Mouse (Mus musculus): ENCODE results near the gene Grap2. TPM values are rescaled to one million over a fixed set of nuclear protein-coding genes. Genes with fewer than 3 reads are reported as not detected.

Gene Grap2
- total and polyA plus RNA-seq, 3 experiments = 2.8 to 21.1 (median 4.6) TPM

DNA sequence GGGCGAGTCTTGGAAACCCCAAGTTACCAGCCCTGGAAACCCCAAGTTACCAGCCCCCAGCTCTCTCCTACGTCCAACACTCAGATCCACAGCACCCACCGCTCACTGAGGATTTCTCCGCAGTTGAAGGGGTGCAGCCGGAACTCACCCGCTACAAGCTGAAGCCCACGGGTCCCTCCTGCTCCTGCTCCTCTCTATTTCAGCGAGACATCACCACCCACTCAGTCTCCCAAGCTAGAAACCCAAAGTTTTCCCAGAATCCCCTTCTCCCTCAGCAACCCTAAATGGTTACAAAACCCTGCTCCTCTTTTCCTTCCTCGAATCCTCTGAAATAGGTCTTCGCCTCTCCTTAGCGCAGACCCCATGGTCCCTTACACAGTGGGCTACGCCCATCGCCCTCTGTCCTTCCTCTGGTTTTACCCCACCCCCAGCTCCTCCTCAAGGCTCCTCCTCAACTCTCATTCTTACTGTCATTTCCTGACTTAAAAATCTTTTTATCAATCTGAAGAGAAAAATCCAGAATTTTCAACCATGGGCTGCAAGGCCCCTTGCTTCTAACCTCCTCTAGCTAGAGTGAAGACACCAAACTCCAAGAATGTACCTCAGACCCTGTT, 60.0 kb downstream of the Grap2 start:
- DNase-seq (ENCODE audit: low spot score) = no peak
- Histone ChIP-seq H3K4me3 (ENCODE audit: low read depth, low read length) (no peak overlapping the region), H3K36me3 (replicated peaks) (no peaks in the 10 kb centered on the region), H3K9me3 (replicated peaks) (no peaks in the 10 kb centered on the region; the same call in 1 of the 2 replicates), H3K4me1 (ENCODE audit: insufficient read depth, low read depth, low read length) (peaks cover 18% of the 10 kb centered on the region), H3K27me3 (ENCODE audit: insufficient read depth, low read length) (peaks cover 85% of the 10 kb centered on the region)
- ATAC-seq (ENCODE audit: extremely low read depth, insufficient number of reproducible peaks, low FRiP score, poor library complexity, severe bottlenecking) = no peak
- no peak for TF ChIP-seq TAL1 (conservative IDR thresholded peaks at IDR 0.05; ENCODE audit: low read depth, low read length)
- no peak for TF ChIP-seq GATA1 (IDR thresholded peaks at IDR 0.05; ENCODE audit: borderline replicate concordance, low read length)
- TF ChIP-seq CTCF (IDR thresholded peaks at IDR 0.05; ENCODE audit: low read depth, low read length) = no peak

DNA sequence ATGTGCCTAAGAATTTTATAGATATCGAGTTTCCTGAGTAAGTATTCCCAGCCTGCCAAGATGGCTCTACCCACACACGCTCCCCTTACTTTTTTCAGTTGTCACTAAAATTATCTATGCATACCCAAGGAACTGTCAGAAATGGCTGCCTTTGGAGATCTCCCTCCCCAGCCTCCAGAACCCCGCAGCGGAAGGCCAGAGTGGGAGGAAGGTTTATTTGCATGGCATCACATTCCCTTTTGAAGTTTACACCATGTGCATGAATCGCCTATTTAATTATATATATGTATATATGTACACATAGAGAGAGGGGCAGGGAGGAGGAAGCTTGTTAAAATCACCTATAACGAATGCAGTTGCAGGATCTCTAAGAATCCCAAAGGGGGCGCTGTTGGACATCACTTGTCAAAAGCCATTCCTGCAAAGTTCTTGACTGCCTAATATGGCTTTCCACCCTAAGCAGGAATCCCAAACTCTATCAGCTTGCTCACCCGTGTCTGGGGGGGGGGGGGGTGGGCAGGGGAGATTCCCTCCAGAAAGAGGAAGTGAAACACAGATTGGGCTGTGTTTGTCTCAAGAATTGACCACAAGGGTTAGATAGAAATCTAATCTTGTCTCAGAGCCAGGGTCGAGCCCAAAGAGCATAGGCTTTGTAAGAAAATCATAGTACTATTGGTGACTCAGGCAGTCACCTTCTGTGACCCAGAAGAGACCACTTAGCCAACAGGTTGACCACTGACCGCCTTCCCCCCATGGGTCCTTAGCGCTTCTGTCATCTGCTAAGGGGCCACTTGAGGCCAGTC, 62.2 kb downstream of the Grap2 start:
- TF ChIP-seq TAL1 (conservative IDR thresholded peaks at IDR 0.05; ENCODE audit: low read depth, low read length) (0 out of 2 replicates have a peak, but pooled peaks have one; percentile 17), GATA1 (IDR thresholded peaks at IDR 0.05; ENCODE audit: borderline replicate concordance, low read length) (no peak), CTCF (IDR thresholded peaks at IDR 0.05; ENCODE audit: low read depth, low read length) (peak; percentile 35; the same call in 1 of the 2 replicates)
- peaks cover 18% of the 10 kb centered on the region for H3K4me1 ChIP-seq (ENCODE audit: insufficient read depth, low read depth, low read length)
- H3K4me3 ChIP-seq (ENCODE audit: low read depth, low read length) = no peak overlapping the region; the same call in 1 of the 2 replicates
- peak; percentile 66 for ATAC-seq (ENCODE audit: extremely low read depth, insufficient number of reproducible peaks, low FRiP score, poor library complexity, severe bottlenecking)
- H3K36me3 ChIP-seq (replicated peaks) = no peaks in the 10 kb centered on the region
- peak; percentile 65 for DNase-seq (ENCODE audit: low spot score)
- no peaks in the 10 kb centered on the region for H3K9me3 ChIP-seq (replicated peaks)
- peaks cover 78% of the 10 kb centered on the region for H3K27me3 ChIP-seq (ENCODE audit: insufficient read depth, low read length)

- Histone ChIP-seq H3K4me3 (ENCODE audit: low read depth, low read length) (no peak overlapping the region), H3K36me3 (replicated peaks) (no peaks in the 10 kb centered on the region), H3K9me3 (replicated peaks) (peaks cover 4% of the 10 kb centered on the region), H3K27me3 (ENCODE audit: insufficient read depth, low read length) (peaks cover 75% of the 10 kb centered on the region), H3K4me1 (ENCODE audit: insufficient read depth, low read depth, low read length) (peaks cover 18% of the 10 kb centered on the region)
- ATAC-seq (ENCODE audit: extremely low read depth, insufficient number of reproducible peaks, low FRiP score, poor library complexity, severe bottlenecking) (no peak), DNase-seq (ENCODE audit: low spot score) (no peak)
- no peak for TF ChIP-seq GATA2 (IDR thresholded peaks at IDR 0.05; ENCODE audit: borderline replicate concordance, low read depth, low read length)
- no peak for TF ChIP-seq GATA1 (IDR thresholded peaks at IDR 0.05; ENCODE audit: borderline replicate concordance, low read length)
- no peak for TF ChIP-seq TAL1 (conservative IDR thresholded peaks at IDR 0.05; ENCODE audit: low read depth, low read length)
- TF ChIP-seq POLR2AphosphoS5 (IDR thresholded peaks at IDR 0.05; ENCODE audit: insufficient replicate concordance, low read depth, low read length) = no peak
- TF ChIP-seq CTCF (IDR thresholded peaks at IDR 0.05; ENCODE audit: low read depth, low read length) = no peak
Observed at GRCm38 (mm10) chr15:80636757-80637372, 64.5 kb downstream of the Grap2 start.

DNA sequence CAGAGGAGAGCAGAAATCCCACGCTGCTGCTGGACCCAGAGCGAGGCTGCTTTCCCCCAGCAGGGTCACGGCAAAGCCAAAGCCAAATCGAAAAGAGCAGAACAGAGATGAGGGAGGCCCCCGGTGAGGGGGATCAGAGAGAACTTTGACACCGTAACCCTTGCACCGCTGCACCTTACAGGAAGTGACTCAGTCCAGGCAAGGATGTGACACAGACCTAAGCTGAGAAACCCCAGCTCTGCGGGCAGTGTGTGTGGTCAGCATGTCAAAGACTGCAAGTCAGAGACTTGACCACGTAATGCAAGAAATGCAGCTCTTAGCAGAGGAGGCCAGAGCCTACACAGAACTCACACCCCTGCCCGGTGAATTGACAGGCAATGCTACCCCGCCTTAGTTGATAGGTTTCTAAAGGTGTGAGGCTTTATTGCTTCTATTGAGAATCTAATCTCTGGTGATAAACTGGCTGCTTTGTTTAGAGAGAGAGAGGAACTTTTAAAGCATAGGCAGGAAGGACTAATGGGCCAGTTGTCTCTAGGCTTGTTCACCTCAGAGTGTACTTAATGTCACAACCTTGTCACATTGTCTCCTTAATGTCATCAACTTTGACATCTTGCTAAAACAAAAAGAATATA, 66.8 kb downstream of the Grap2 start:
- DNase-seq (ENCODE audit: low spot score) = no peak
- peaks cover 14% of the 10 kb centered on the region for H3K4me1 ChIP-seq (ENCODE audit: insufficient read depth, low read depth, low read length)
- ATAC-seq (ENCODE audit: extremely low read depth, insufficient number of reproducible peaks, low FRiP score, poor library complexity, severe bottlenecking) = no peak
- H3K36me3 ChIP-seq (replicated peaks) = no peaks in the 10 kb centered on the region
- H3K27me3 ChIP-seq (ENCODE audit: insufficient read depth, low read length) = peaks cover 70% of the 10 kb centered on the region
- TF ChIP-seq CTCF (IDR thresholded peaks at IDR 0.05; ENCODE audit: low read depth, low read length) = no peak
- TF ChIP-seq GATA1 (IDR thresholded peaks at IDR 0.05; ENCODE audit: borderline replicate concordance, low read length) = no peak
- TF ChIP-seq TAL1 (conservative IDR thresholded peaks at IDR 0.05; ENCODE audit: low read depth, low read length) = no peak
- TF ChIP-seq GATA2 (IDR thresholded peaks at IDR 0.05; ENCODE audit: borderline replicate concordance, low read depth, low read length) = no peak
- TF ChIP-seq POLR2AphosphoS5 (IDR thresholded peaks at IDR 0.05; ENCODE audit: insufficient replicate concordance, low read depth, low read length) = no peak
- H3K4me3 ChIP-seq (ENCODE audit: low read depth, low read length) = no peak overlapping the region
- H3K9me3 ChIP-seq (replicated peaks) = peaks cover 4% of the 10 kb centered on the region

- Histone ChIP-seq H3K4me1 (ENCODE audit: insufficient read depth, low read depth, low read length) (peaks cover 11% of the 10 kb centered on the region), H3K4me3 (ENCODE audit: low read depth, low read length) (no peak overlapping the region), H3K27me3 (ENCODE audit: insufficient read depth, low read length) (peaks cover 75% of the 10 kb centered on the region), H3K9me3 (replicated peaks) (peaks cover 4% of the 10 kb centered on the region), H3K36me3 (replicated peaks) (no peaks in the 10 kb centered on the region)
- ATAC-seq (ENCODE audit: extremely low read depth, insufficient number of reproducible peaks, low FRiP score, poor library complexity, severe bottlenecking) = no peak
- TF ChIP-seq CTCF (IDR thresholded peaks at IDR 0.05; ENCODE audit: low read depth, low read length) = no peak
- no peak for TF ChIP-seq TAL1 (conservative IDR thresholded peaks at IDR 0.05; ENCODE audit: low read depth, low read length)
- TF ChIP-seq POLR2AphosphoS5 (IDR thresholded peaks at IDR 0.05; ENCODE audit: insufficient replicate concordance, low read depth, low read length) = no peak
- TF ChIP-seq GATA2 (IDR thresholded peaks at IDR 0.05; ENCODE audit: borderline replicate concordance, low read depth, low read length) = no peak
- no peak for TF ChIP-seq GATA1 (IDR thresholded peaks at IDR 0.05; ENCODE audit: borderline replicate concordance, low read length)
- no peak for DNase-seq (ENCODE audit: low spot score)
Observed at GRCm38 (mm10) chr15:80639874-80640273, 67.5 kb downstream of the Grap2 start.

Data from G1E (cell line).